Comparison of ENCODE assay signal across 17 mouse cellular contexts in the genomic region with DNA sequence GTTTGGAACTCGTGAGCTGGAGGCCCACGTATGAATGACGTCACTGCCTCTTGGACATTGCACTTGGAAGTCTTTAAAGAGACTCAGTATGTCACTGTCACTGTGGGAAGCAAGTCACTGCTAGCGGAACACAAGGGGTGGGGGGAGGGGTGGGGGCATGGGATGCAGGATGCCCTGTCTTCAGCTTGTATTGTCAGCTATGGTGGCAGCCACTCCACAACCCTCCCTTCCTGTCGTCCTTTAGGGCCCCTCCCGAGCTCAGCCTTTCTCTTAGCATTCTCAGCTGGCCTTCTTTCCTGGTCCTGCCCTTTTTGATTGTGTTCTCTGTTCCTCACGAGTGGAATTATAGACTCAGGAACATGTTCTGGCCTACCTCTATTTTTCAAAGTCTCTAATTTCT. TPM values are rescaled to one million over a fixed set of nuclear protein-coding genes. Genes with fewer than 3 reads are reported as not detected.
DNase-seq lines count a peak whose midpoint lies in the region; ATAC-seq and TF ChIP-seq lines count a peak whose summit lies in the region.
"Had no signal": no experiment of that assay in that cellular context is flagged by ENCODE, and none has a peak within 500 bp of the region (broad histone marks: within the 10 kb centered on the region; RNA-seq: fewer than 3 reads in every experiment).

No protein-coding gene starts in this region.

- H3K9me3 ChIP-seq in hindbrain, embryonic 11.5 days (ENCODE audit: control insufficient read depth, low read length) = no peaks in the 10 kb centered on the region
- no peaks in the 10 kb centered on the region for H3K9me3 ChIP-seq in hindbrain, embryonic 14.5 days (ENCODE audit: control insufficient read depth, low read length)
- H3K9me3 ChIP-seq in intestine, postnatal 0 days (ENCODE audit: control insufficient read depth) = no peaks in the 10 kb centered on the region
- H3K9me3 ChIP-seq in forebrain, embryonic 12.5 days = no peaks in the 10 kb centered on the region
- H3K9me3 ChIP-seq: embryonic facial prominence, embryonic 12.5 days; hindbrain, embryonic 12.5 days; liver, embryonic 15.5 days had no signal

- intact Hi-C loops in heart, postnatal 25 days (cut with DNase I) = no loop called here

- H3K27ac ChIP-seq in hindbrain, embryonic 11.5 days (ENCODE audit: low read depth, low read length) = no peak overlapping the region
- no peak overlapping the region for H3K27ac ChIP-seq in hindbrain, embryonic 14.5 days
- peak overlapping the region; percentile 22 for H3K27ac ChIP-seq in intestine, postnatal 0 days (ENCODE audit: low read depth, low read length)
- no peak overlapping the region for H3K27ac ChIP-seq in forebrain, embryonic 12.5 days
- H3K27ac ChIP-seq: hindbrain, embryonic 12.5 days; liver, embryonic 15.5 days had no signal

- peak; percentile 90 for DNase-seq in heart, adult 11 months
- no peak for DNase-seq in heart, postnatal 25 days (ENCODE audit: low spot score)
- DNase-seq in hindbrain, embryonic 11.5 days (ENCODE audit: low spot score) = no peak
- DNase-seq in hindbrain, embryonic 14.5 days (ENCODE audit: low spot score) = no peak
- peak; percentile 26 for DNase-seq in R1 (ENCODE audit: low read depth, low spot score)
- no peak for DNase-seq in ovary, postnatal 14 days (ENCODE audit: low spot score)
- DNase-seq: adrenal gland, postnatal 25 days; gastrocnemius, postnatal 10 days; kidney, adult 2 months; right cerebral cortex, adult 18-20 months; thymus, adult 2 months had no signal

- no peak for TF ChIP-seq CTCF in intestine, postnatal 0 days (IDR thresholded peaks at IDR 0.05; ENCODE audit: low read depth)

- H3K36me3 ChIP-seq in hindbrain, embryonic 11.5 days (ENCODE audit: control insufficient read depth, insufficient read depth, low read length) = no peaks in the 10 kb centered on the region
- H3K36me3 ChIP-seq in hindbrain, embryonic 14.5 days (replicated peaks; ENCODE audit: control insufficient read depth, insufficient read depth) = no peaks in the 10 kb centered on the region
- H3K36me3 ChIP-seq in intestine, postnatal 0 days (ENCODE audit: control insufficient read depth, insufficient read depth) = no peaks in the 10 kb centered on the region; the same call in 1 of the 2 replicates
- H3K36me3 ChIP-seq in forebrain, embryonic 12.5 days (replicated peaks) = no peaks in the 10 kb centered on the region
- H3K36me3 ChIP-seq: embryonic facial prominence, embryonic 12.5 days; hindbrain, embryonic 12.5 days; liver, embryonic 15.5 days had no signal

- H3K4me2 ChIP-seq in hindbrain, embryonic 11.5 days (replicated peaks; ENCODE audit: low read depth, low read length) = no peak overlapping the region
- H3K4me2 ChIP-seq in hindbrain, embryonic 14.5 days (replicated peaks) = no peak overlapping the region
- H3K4me2 ChIP-seq in intestine, postnatal 0 days (replicated peaks; ENCODE audit: low read depth) = no peak overlapping the region; the same call in 1 of the 2 replicates
- no peak overlapping the region for H3K4me2 ChIP-seq in forebrain, embryonic 12.5 days
- H3K4me2 ChIP-seq: embryonic facial prominence, embryonic 12.5 days; hindbrain, embryonic 12.5 days; liver, embryonic 15.5 days had no signal

- peaks cover 2% of the 10 kb centered on the region; the same call in 1 of the 2 replicates for H3K4me1 ChIP-seq in hindbrain, embryonic 11.5 days (replicated peaks; ENCODE audit: control insufficient read depth, insufficient read depth, low read length)
- peaks cover 18% of the 10 kb centered on the region for H3K4me1 ChIP-seq in hindbrain, embryonic 14.5 days (replicated peaks; ENCODE audit: control insufficient read depth, insufficient read depth, low read length)
- H3K4me1 ChIP-seq in intestine, postnatal 0 days (replicated peaks; ENCODE audit: control insufficient read depth, insufficient read depth, low read length) = peaks cover 12% of the 10 kb centered on the region
- peaks cover 24% of the 10 kb centered on the region for H3K4me1 ChIP-seq in forebrain, embryonic 12.5 days

- H3K27me3 ChIP-seq in hindbrain, embryonic 11.5 days (ENCODE audit: control insufficient read depth, insufficient read depth, low read length) = no peaks in the 10 kb centered on the region
- H3K27me3 ChIP-seq in hindbrain, embryonic 14.5 days (ENCODE audit: control insufficient read depth, insufficient read depth, low read length) = no peaks in the 10 kb centered on the region
- H3K27me3 ChIP-seq in intestine, postnatal 0 days (replicated peaks; ENCODE audit: control insufficient read depth, insufficient read depth, low read length) = no peaks in the 10 kb centered on the region
- no peaks in the 10 kb centered on the region for H3K27me3 ChIP-seq in forebrain, embryonic 12.5 days
- H3K27me3 ChIP-seq: embryonic facial prominence, embryonic 12.5 days; hindbrain, embryonic 12.5 days; liver, embryonic 15.5 days had no signal

- no peak overlapping the region for H3K9ac ChIP-seq in hindbrain, embryonic 11.5 days (ENCODE audit: low read depth, low read length)
- H3K9ac ChIP-seq in hindbrain, embryonic 14.5 days = no peak overlapping the region
- no peak overlapping the region for H3K9ac ChIP-seq in intestine, postnatal 0 days (ENCODE audit: low read depth, low read length)
- H3K9ac ChIP-seq in forebrain, embryonic 12.5 days = no peak overlapping the region
- H3K9ac ChIP-seq: embryonic facial prominence, embryonic 12.5 days; hindbrain, embryonic 12.5 days; liver, embryonic 15.5 days had no signal

- peak; percentile 38; the same call in 1 of the 2 replicates for ATAC-seq in hindbrain, embryonic 11.5 days (ENCODE audit: low FRiP score)
- no peak for ATAC-seq in hindbrain, embryonic 14.5 days (ENCODE audit: low FRiP score)
- ATAC-seq in intestine, postnatal 0 days = peak; percentile 42; the same call in 1 of the 2 replicates
- no peak for ATAC-seq in forebrain, embryonic 12.5 days (ENCODE audit: low FRiP score)

- WGBS in hindbrain, embryonic 11.5 days = 28% methylated on average over 7 of the region's 7 CpGs
- WGBS in hindbrain, embryonic 14.5 days = 32% methylated on average over 7 of the region's 7 CpGs
- WGBS in intestine, postnatal 0 days = 17% methylated on average over 7 of the region's 7 CpGs
- 61% methylated on average over 7 of the region's 7 CpGs for WGBS in forebrain, embryonic 12.5 days

- H3K4me3 ChIP-seq in hindbrain, embryonic 11.5 days (ENCODE audit: low read depth, low read length) = no peak overlapping the region
- no peak overlapping the region for H3K4me3 ChIP-seq in hindbrain, embryonic 14.5 days (replicated peaks; ENCODE audit: low read length)
- no peak overlapping the region for H3K4me3 ChIP-seq in intestine, postnatal 0 days (ENCODE audit: low read depth, low read length)
- no peak overlapping the region for H3K4me3 ChIP-seq in forebrain, embryonic 12.5 days (replicated peaks)
- H3K4me3 ChIP-seq: embryonic facial prominence, embryonic 12.5 days; hindbrain, embryonic 12.5 days; left cerebral cortex, adult 2 months; liver, embryonic 15.5 days had no signal

RNA-seq across cellular contexts. Expression of a gene that starts 40.3 kb away (rescaled TPM):
- 10 to 100 TPM; 32.7 to 40.5 TPM for total RNA-seq in heart, postnatal 25 days (2021)
- polyA plus RNA-seq in hindbrain, embryonic 11.5 days (2014; fragmentation: Nextera tagmentation; extraction: Ambion mirVana) = 19.6 and 25.1 TPM in 2 replicates
- 11.0 and 13.0 TPM in 2 replicates for polyA plus RNA-seq in hindbrain, embryonic 14.5 days (2014; fragmentation: Nextera tagmentation; extraction: Ambion mirVana)
- polyA plus RNA-seq in intestine, postnatal 0 days (2015; fragmentation: Nextera tagmentation; extraction: Ambion mirVana) = 32.8 and 37.5 TPM in 2 replicates
- 16.1 and 18.1 TPM in 2 replicates for polyA plus RNA-seq in forebrain, embryonic 12.5 days (2016; fragmentation: Nextera tagmentation; extraction: Ambion mirVana)

Comparison
In these comparisons a context has a peak if more than half of its experiments do, and no peak if none do; other contexts are left out.
1. DNase-seq: peak in heart, adult 11 months (single experiment) and R1 (single experiment); none in heart, postnatal 25 days (single experiment), hindbrain, embryonic 11.5 days (single experiment), hindbrain, embryonic 14.5 days (single experiment) and ovary, postnatal 14 days (single experiment).
2. ATAC-seq: peak in hindbrain, embryonic 11.5 days (single experiment) and intestine, postnatal 0 days (single experiment); none in hindbrain, embryonic 14.5 days (single experiment) and forebrain, embryonic 12.5 days (single experiment).